Mouse (Mus musculus) layer of hippocampus, adult 9-10 months (tissue): ENCODE results near the gene Fam131a.

ENCODE experiments used
- DNase-seq: peaks from one replicate; pipeline ENCODE4 v3.0.0; 2022; ENCODE audit warnings: low spot score

Gene Fam131a

DNA sequence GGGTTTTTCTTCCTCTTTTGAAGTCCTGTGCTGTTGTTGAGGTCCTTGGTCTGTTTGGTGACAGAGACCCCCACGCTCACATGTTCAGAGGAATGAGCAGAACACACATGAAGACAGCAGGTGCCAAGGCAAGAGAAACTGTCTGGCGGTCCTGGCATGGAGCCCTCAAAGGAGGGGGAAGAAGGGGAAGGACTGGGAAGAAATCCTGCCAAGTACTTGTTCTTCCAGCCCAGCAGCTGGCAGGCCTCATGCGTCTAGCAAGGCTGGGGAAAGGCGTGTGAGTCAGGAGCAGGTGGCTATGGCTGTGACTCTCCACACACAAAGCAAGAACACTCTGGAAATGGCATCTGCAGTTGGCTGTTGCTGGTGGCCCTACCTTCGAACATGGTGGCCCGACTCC lies 53.6 kb downstream of the Fam131a start:
- DNase-seq, result no peak

DNA sequence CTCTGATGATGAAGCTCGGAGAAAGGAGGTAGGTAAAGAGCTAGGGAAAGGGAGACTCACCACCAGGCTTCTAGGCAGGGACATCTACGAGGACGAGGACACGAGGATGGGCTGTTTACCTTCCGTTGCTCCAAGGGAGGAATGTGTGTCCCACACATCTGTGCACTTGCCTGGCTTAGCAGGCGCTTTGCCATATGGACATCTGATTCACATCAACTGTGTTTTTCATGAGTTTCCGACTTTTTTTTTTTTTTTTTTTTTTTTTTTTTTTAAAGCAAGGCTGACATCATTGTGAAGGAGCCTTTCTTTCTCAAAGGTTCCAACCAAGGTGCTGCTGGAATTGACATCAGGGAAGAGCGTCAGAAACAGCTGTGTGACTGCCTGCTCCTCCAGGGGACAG lies 57.5 kb downstream of the Fam131a start:
- DNase-seq, result no peak
